Mouse (Mus musculus) bone marrow macrophage, adult 2 months (primary cell): ENCODE measurements around the gene Ccl25.

Experiments
- CTCF ChIP-seq: IDR thresholded peaks from 2 replicates; pipeline ENCODE4 v1.5.1; 2012; ENCODE audit warnings: low read depth, mild to moderate bottlenecking, low read length, moderate library complexity
- POLR2A ChIP-seq: IDR thresholded peaks from 2 replicates; pipeline ENCODE4 v1.6.1; 2012; ENCODE audit warnings: mild to moderate bottlenecking, low read depth, low read length, borderline replicate concordance

DNA sequence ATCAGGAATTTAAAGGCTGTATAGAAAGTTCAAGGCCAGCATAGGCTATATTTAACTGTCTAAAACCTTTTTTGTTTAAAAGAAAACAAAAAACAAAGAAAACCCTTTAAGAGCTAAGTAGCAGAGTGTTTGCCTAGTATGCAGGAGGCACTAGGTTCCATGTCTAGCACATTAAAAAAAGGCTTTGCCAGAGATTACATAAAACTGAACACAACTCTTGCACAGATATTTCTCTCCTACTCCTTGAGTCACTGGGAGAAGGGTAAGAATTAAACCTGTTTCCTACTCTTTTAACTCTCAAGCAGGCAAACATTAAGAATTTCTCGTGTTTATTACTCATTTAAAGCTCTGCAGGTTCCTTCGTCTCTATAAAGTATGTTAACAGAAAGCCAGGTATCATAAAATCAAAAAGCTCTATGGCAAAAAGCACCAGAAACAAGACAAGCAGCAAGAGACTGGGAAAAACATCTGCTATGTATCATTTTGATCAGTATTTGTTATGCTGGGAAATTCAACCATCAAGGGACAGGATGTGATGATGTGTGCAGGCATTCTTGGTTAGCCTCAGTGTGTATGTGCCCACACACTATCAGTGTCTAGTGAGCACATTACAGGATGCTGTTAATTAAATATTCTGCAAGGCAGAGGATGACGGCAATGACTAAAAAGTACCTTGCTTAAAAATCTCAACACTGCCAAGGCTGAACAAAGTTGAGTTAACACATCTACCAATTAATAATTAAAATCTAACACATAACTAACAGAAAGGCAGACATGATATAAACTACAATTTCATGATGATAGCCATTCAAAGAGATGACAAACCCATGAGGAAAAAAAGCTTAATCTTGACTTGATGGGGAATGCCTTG, 11.5 kb upstream of the Ccl25 start:
- TF ChIP-seq CTCF (no peak), POLR2A (no peak)
